Mouse (Mus musculus): ENCODE data around the gene Zfp598. TPM values are rescaled to one million over a fixed set of nuclear protein-coding genes. Genes with fewer than 3 reads are reported as not detected.
"Not testable (repeated sequence)": the region's sequence is repeated elsewhere in the genome, so short reads cannot be mapped to it uniquely, and the experiment has no call there.

Gene Zfp598
- total and polyA plus RNA-seq, 3 experiments: 22.1 to 54.0 (median 31.8) TPM

GRCm38 (mm10) chr17:24669214-24669544 is 308 bp upstream of the Zfp598 start:
- peak; percentile 11; the same call in 1 of the 2 replicates for TF ChIP-seq SIN3A (IDR thresholded peaks at IDR 0.05; ENCODE audit: low read length)
- peak; percentile 93; the same call in 1 of the 2 replicates for TF ChIP-seq NELFE (IDR thresholded peaks at IDR 0.05; ENCODE audit: low read depth, low read length)
- TF ChIP-seq ZMIZ1 (IDR thresholded peaks at IDR 0.05; ENCODE audit: low read depth, low read length): peak; percentile 65; the same call in 1 of the 2 replicates
- 0 out of 2 replicates have a peak, but pooled peaks have one; percentile 26 for TF ChIP-seq POLR2AphosphoS2 (IDR thresholded peaks at IDR 0.05; ENCODE audit: low read depth, low read length)
- 0 out of 2 replicates have a peak, but pooled peaks have one; percentile 64 for TF ChIP-seq MYC (IDR thresholded peaks at IDR 0.05; ENCODE audit: low read depth, low read length)
- H3K4me1 ChIP-seq (ENCODE audit: control insufficient read depth in 1 of 2, insufficient read depth in 2 of 2): peaks cover 5 to 55% of the 10 kb centered on the region in 2 experiments; a peak in 2 of 4 replicates

GRCm38 (mm10) chr17:24670246-24670844 is 858 bp downstream of the Zfp598 start:
- Histone ChIP-seq H3K79me2 (replicated peaks; ENCODE audit: control insufficient read depth, extremely low read depth, insufficient read depth, poor library complexity, severe bottlenecking) (peaks cover 50% of the 10 kb centered on the region), H3K9me3 (replicated peaks; ENCODE audit: low read length) (no peaks in the 10 kb centered on the region), H3K4me1 (ENCODE audit: control insufficient read depth in 1 of 2, insufficient read depth in 2 of 2) (peaks cover 5 to 65% of the 10 kb centered on the region in 2 experiments; a peak in 2 of 4 replicates), H3K36me3 (replicated peaks in 1 of 2; ENCODE audit: control insufficient read depth in 1 of 2, insufficient read depth in 1 of 2, low read length in 1 of 2) (peaks cover 9 to 17% of the 10 kb centered on the region in 2 experiments), H3K4me2 (ENCODE audit: insufficient read depth, low read depth, poor library complexity, severe bottlenecking) (peak overlapping the region; percentile 98), H3K27ac (ENCODE audit: insufficient read depth, low read depth) (no peak overlapping the region; the same call in 1 of the 2 replicates), H3K4me3 (replicated peaks in 1 of 3; ENCODE audit: low read depth in 2 of 3, low read length in 2 of 3, poor library complexity in 1 of 3) (peak overlapping the region; percentile 88 to 99 (median 99)), H3K27me3 (replicated peaks) (no peaks in the 10 kb centered on the region), H3K9ac (ENCODE audit: insufficient read depth, low read depth) (peak overlapping the region; percentile 97)
- dilution Hi-C loops (cut with MboI; ENCODE audit: extremely low pct_ligation_motif_present, extremely low pct_unique_long_range_greater_than_20kb, low sequenced_read_pairs) (no loop called here), in situ Hi-C loops (cut with MboI; ENCODE audit: low pct_ligation_motif_present, low pct_unique_long_range_greater_than_20kb, low sequenced_read_pairs) (loop anchor here (5.0 kb wide), 1 partner anchor 138 kb away; the partner anchor contains the start of gene Rab26)
- no peak for TF ChIP-seq ZKSCAN1 (IDR thresholded peaks at IDR 0.05; ENCODE audit: borderline replicate concordance, low read depth, low read length)
- TF ChIP-seq RCOR1 (conservative IDR thresholded peaks at IDR 0.05; ENCODE audit: low read depth, low read length): no peak
- no peak for TF ChIP-seq SIN3A (IDR thresholded peaks at IDR 0.05; ENCODE audit: low read length)
- TF ChIP-seq CHD2 (IDR thresholded peaks at IDR 0.05; ENCODE audit: low read length): no peak
- no peak for TF ChIP-seq CHD1 (IDR thresholded peaks at IDR 0.05; ENCODE audit: low read depth, low read length)
- no peak for TF ChIP-seq MAZ (IDR thresholded peaks at IDR 0.05; ENCODE audit: low read depth, low read length)
- no peak for TF ChIP-seq HCFC1 (IDR thresholded peaks at IDR 0.05; ENCODE audit: low read depth, low read length)
- TF ChIP-seq ELF1 (IDR thresholded peaks at IDR 0.05; ENCODE audit: low read depth, low read length): no peak
- TF ChIP-seq ZNF384 (IDR thresholded peaks at IDR 0.05; ENCODE audit: low read depth, low read length): no peak
- TF ChIP-seq EP300 (IDR thresholded peaks at IDR 0.05; ENCODE audit: low read length): no peak
- no peak for TF ChIP-seq JUND (conservative IDR thresholded peaks at IDR 0.05; ENCODE audit: low read depth, low read length)
- TF ChIP-seq IRF4 (IDR thresholded peaks at IDR 0.05; ENCODE audit: low read depth, low read length): no peak
- TF ChIP-seq TCF12 (IDR thresholded peaks at IDR 0.05; ENCODE audit: low read depth, low read length): no peak
- no peak for TF ChIP-seq USF2 (conservative IDR thresholded peaks at IDR 0.05; ENCODE audit: low read depth, low read length)
- no peak; the same call in 1 of the 2 replicates for TF ChIP-seq NELFE (IDR thresholded peaks at IDR 0.05; ENCODE audit: low read depth, low read length)
- no peak for TF ChIP-seq MAFK (IDR thresholded peaks at IDR 0.05; ENCODE audit: insufficient replicate concordance, low read length)
- no peak for TF ChIP-seq POLR2AphosphoS2 (IDR thresholded peaks at IDR 0.05; ENCODE audit: low read depth, low read length)
- no peak for DNase-seq (ENCODE audit: extremely low read depth)

More at GRCm38 (mm10) chr17:24669214-24669544, 308 bp upstream of the Zfp598 start:
- in situ Hi-C loops (cut with MboI; ENCODE audit: low pct_ligation_motif_present, low pct_unique_long_range_greater_than_20kb, low sequenced_read_pairs); H3K9me3 ChIP-seq (replicated peaks; ENCODE audit: low read length); H3K27me3 ChIP-seq (replicated peaks); dilution Hi-C loops (cut with MboI; ENCODE audit: extremely low pct_ligation_motif_present, extremely low pct_unique_long_range_greater_than_20kb, low sequenced_read_pairs): not testable (repeated sequence)
- H3K36me3 ChIP-seq (replicated peaks in 1 of 2; ENCODE audit: control insufficient read depth in 1 of 2, insufficient read depth in 1 of 2, low read length in 1 of 2): peaks cover 7 to 13% of the 10 kb centered on the region in 2 experiments
- peak overlapping the region; percentile 82 for H3K4me2 ChIP-seq (ENCODE audit: insufficient read depth, low read depth, poor library complexity, severe bottlenecking)
- DNase-seq (ENCODE audit: extremely low read depth): peak; percentile 25
- peaks cover 42% of the 10 kb centered on the region for H3K79me2 ChIP-seq (replicated peaks; ENCODE audit: control insufficient read depth, extremely low read depth, insufficient read depth, poor library complexity, severe bottlenecking)
- H3K27ac ChIP-seq (ENCODE audit: insufficient read depth, low read depth): peak overlapping the region; percentile 58
- peak overlapping the region; percentile 85 to 99 (median 99) for H3K4me3 ChIP-seq (replicated peaks in 1 of 3; ENCODE audit: low read depth in 2 of 3, low read length in 2 of 3, poor library complexity in 1 of 3)
- H3K9ac ChIP-seq (ENCODE audit: insufficient read depth, low read depth): peak overlapping the region; percentile 82

Measured in CH12.LX (cell line).